Mouse (Mus musculus) brain, embryonic 14.5 days (tissue): Measurements from ENCODE around the gene Ly6g5b. TPM values are rescaled to one million over a fixed set of nuclear protein-coding genes. Genes with fewer than 3 reads are reported as not detected.

Experiments used
- DNase-seq: peaks from one replicate; pipeline ENCODE4 v3.0.0-alpha.2; 2011; ENCODE audit warnings: low read depth
- CTCF ChIP-seq: fragments of 200-500 bp; IDR thresholded peaks from 2 replicates; pipeline ENCODE4 v1.5.1; 2012; ENCODE audit warnings: inconsistent platforms, mild to moderate bottlenecking, moderate library complexity, borderline replicate concordance; ENCODE audit not compliant: insufficient read depth, insufficient read length; ENCODE audit errors: extremely low read depth
- POLR2A ChIP-seq: fragments of 200-500 bp; IDR thresholded peaks from 2 replicates; pipeline ENCODE4 v1.6.1; 2012; ENCODE audit warnings: mild to moderate bottlenecking, inconsistent platforms, borderline replicate concordance; ENCODE audit not compliant: poor library complexity, insufficient read depth, insufficient read length, severe bottlenecking; ENCODE audit errors: extremely low read depth
- polyA plus RNA-seq: library from polyadenylated mRNA; depleted of rRNA; stranded (reverse); fragments of >200 nt; gene quantifications from 2 replicates; pipeline ENCODE4 v1.2.3, GENCODE M21; 2012; rRNA removed

Gene Ly6g5b
- polyA plus RNA-seq, 1 experiment: 3.1 TPM

DNA sequence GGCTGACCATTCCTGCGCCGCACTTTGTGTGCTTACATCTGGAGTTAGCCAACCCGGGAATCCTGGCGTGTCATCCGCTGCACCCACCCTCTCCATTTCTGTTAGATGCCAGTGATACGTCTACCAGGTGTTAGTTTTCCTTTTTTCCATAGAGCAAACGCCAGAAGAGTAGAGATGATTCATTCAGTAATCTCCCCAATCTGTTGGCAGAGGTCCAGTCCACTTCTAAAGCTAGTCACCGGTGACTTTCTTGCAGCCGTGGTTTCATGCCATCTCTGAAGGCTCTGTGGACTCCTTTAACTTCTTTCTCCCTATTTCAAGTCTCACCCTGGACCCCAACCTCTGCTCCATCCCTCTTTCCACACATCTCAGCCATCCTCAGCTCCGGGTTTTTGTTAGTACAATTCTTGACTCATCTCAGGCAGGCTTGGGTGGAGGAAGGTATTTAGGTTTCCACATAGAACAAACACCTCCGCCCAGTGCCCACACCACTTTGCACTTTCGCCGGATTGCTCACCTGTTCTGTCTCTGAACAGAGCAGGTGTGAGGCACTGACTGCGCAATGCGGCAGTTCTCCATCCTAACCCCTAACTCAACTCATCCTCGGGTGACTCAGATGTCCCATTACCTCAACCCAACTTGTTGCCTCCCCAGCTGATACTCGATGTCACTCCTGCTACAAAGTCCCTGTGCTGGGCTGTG, 46.9 kb downstream of the Ly6g5b start:
- DNase-seq: no peak
- no peak for TF ChIP-seq CTCF
- TF ChIP-seq POLR2A: no peak

DNA sequence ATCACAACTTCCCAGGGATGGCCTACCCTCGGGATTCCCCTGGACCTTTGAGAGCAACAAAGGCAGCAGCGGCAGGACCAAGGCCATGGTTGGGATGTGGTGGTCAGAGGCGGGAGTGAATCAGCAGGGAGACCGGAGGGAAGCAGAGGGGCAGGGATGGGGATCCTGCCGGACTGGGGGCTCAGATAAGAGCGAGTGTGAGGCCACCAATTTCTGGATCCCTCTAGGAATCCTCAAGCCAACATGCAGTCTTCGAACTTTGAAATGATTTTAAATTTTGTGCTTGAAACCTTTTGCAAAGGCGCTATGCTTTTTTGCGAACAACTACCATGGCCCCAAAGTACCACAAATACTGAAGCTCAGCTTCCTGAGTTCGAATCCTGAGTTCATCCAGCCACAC, 49.1 kb downstream of the Ly6g5b start, which contains the start of gene Mpig6b:
Gene Mpig6b (minus strand): TSS at position 101 of the 400 bp plus-strand sequence.
- DNase-seq: no peak
- TF ChIP-seq POLR2A (no peak), CTCF (no peak)

DNA sequence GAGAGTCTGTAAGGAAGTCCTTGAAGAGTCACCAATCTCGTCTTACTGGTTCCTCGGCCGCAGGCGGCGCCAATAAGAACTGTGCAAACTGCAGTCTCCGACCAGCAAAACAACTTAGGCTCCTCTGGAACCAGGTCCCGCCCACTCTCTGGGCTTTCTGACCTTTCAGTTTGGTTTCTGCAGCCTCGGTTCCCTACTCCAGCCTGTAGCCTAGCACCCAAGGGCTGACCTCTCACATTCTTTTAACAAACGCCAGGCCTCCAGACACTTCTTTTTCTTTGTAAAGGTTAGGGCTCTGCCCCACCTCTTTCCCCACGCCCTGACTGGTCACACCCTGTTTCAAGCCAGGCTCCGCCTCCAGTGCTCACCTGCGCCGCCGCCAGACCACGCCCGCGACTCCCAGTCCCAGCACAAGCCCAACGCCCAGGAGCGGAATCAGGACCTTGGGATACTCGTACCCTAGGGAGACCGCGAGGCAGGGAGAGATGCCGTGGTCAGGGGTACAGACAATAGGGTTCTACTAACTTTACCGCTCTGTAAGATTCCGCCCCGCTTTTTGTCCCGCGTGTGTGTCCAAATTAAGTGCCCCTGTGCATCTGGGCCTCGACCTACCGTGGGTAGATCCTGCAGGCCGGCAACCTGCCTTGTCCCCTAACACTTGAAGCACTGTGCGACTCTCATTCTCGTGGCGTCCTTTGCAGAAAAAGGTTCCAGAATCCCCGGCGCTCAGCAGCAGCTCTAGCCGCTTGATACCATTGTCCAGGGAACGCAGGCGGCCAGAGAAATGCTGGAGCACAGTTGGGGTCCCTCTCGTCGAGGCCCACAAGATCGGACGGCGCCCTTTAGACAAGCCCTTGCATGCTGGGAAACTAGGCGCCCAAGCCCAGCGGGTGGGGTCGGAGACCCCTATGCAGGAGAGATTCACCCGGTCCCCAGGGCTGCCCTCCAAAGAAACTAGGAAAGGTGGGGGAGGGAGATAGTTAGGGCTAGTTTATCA, 50.0 kb downstream of the Ly6g5b start, which contains the start of gene Ly6g6c:
Gene Ly6g6c (plus strand): TSS at position 438 of the 997 bp plus-strand sequence.
- no peak for DNase-seq
- TF ChIP-seq POLR2A: no peak
- TF ChIP-seq CTCF: no peak

DNA sequence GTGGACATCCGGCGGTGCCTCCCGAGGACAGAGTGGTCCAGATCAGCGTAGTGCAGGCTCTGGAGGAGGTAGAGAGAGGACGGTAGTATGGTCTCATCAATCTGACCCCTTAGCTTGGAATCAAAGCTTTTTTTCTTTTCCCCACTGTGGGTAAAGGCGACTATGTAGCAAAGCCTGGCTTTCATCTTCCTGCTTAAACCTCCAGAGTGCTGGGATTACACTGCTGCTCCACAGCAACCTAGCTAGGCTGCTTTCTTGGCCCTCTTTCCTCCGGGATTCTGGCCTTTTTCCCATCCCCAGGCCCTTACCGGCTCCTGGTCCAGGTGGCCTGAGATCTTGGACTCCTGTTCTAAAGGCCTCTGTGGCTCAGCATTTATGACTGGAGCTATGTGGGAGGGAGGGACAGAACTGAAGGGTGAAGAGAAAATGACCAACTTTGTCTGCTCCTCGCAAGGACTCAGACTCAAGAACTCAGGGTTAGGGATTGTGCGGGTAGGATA, 50.8 kb downstream of the Ly6g5b start:
- TF ChIP-seq POLR2A (no peak), CTCF (no peak)

More for the DNA sequence above, 50.8 kb downstream of the Ly6g5b start:
- DNase-seq: no peak

Other genes with a start within 250 kb of the Ly6g5b start
- 116 and 135 TPM in 2 replicates for gene Zbtb12, start 235.9 kb downstream of the Ly6g5b start, polyA plus RNA-seq
- 0.04 TPM in 1 of 2 replicates, not detected in the other for gene Gm20547, start 233.4 kb downstream of the Ly6g5b start, polyA plus RNA-seq
- gene C2, start 217.2 kb downstream of the Ly6g5b start, polyA plus RNA-seq: 1.1 and 2.3 TPM in 2 replicates
- 350 and 361 TPM in 2 replicates for gene Ehmt2, start 217.0 kb downstream of the Ly6g5b start, polyA plus RNA-seq
- gene Slc44a4, start 201.0 kb downstream of the Ly6g5b start, polyA plus RNA-seq: 0.06 and 0.07 TPM in 2 replicates
- gene Neu1, start 184.2 kb downstream of the Ly6g5b start, polyA plus RNA-seq: 28.0 and 29.6 TPM in 2 replicates
- gene Hspa1b, start 156.2 kb downstream of the Ly6g5b start, polyA plus RNA-seq: 6.3 and 7.1 TPM in 2 replicates
- gene Gm20481, start 145.5 kb downstream of the Ly6g5b start, polyA plus RNA-seq: not detected in 2 replicates
- gene Hspa1a, start 143.3 kb downstream of the Ly6g5b start, polyA plus RNA-seq: 6.3 and 6.6 TPM in 2 replicates
- gene Hspa1l, start 142.7 kb downstream of the Ly6g5b start, polyA plus RNA-seq: 0.14 and 0.40 TPM in 2 replicates
- gene Lsm2, start 133.6 kb downstream of the Ly6g5b start, polyA plus RNA-seq: 136 and 185 TPM in 2 replicates
- 99.2 and 119 TPM in 2 replicates for gene Vars, start 114.4 kb downstream of the Ly6g5b start, polyA plus RNA-seq
- gene Vwa7, start 98.8 kb downstream of the Ly6g5b start, polyA plus RNA-seq: 0.49 and 0.71 TPM in 2 replicates
- gene Sapcd1, start 87.4 kb downstream of the Ly6g5b start, polyA plus RNA-seq: 4.0 and 6.5 TPM in 2 replicates
- 4.2 and 6.4 TPM in 2 replicates for gene Msh5, start 68.7 kb downstream of the Ly6g5b start, polyA plus RNA-seq
- 69.6 and 89.8 TPM in 2 replicates for gene Clic1, start 65.5 kb downstream of the Ly6g5b start, polyA plus RNA-seq
- 322 and 438 TPM in 2 replicates for gene Ddah2, start 56.4 kb downstream of the Ly6g5b start, polyA plus RNA-seq
- 0.42 and 0.50 TPM in 2 replicates for gene Ly6g6c, start 50.0 kb downstream of the Ly6g5b start, polyA plus RNA-seq
- 0.30 and 0.35 TPM in 2 replicates for gene Mpig6b, start 49.2 kb downstream of the Ly6g5b start, polyA plus RNA-seq
- gene Ly6g6e, start 38.5 kb downstream of the Ly6g5b start, polyA plus RNA-seq: 1.2 and 12.4 TPM in 2 replicates
- gene Ly6g6d, start 37.4 kb downstream of the Ly6g5b start, polyA plus RNA-seq: 1.8 and 2.7 TPM in 2 replicates
- 0.15 and 0.30 TPM in 2 replicates for gene Ly6g6f, start 29.8 kb downstream of the Ly6g5b start, polyA plus RNA-seq
- 91.0 and 135 TPM in 2 replicates for gene Abhd16a, start 26.2 kb downstream of the Ly6g5b start, polyA plus RNA-seq
- not detected in 2 replicates for gene Ly6g5c, start 7.1 kb downstream of the Ly6g5b start, polyA plus RNA-seq
- gene Gpank1, start 6.0 kb upstream of the Ly6g5b start, polyA plus RNA-seq: 21.4 and 25.3 TPM in 2 replicates
- 243 and 257 TPM in 2 replicates for gene Csnk2b, start 6.6 kb upstream of the Ly6g5b start, polyA plus RNA-seq
- gene D17H6S53E, start 10.9 kb upstream of the Ly6g5b start, polyA plus RNA-seq: 3.3 and 4.6 TPM in 2 replicates
- gene Apom, start 16.6 kb upstream of the Ly6g5b start, polyA plus RNA-seq: 0.93 and 1.1 TPM in 2 replicates
- gene Bag6, start 19.8 kb upstream of the Ly6g5b start, polyA plus RNA-seq: 378 and 427 TPM in 2 replicates
- gene Prrc2a, start 49.5 kb upstream of the Ly6g5b start, polyA plus RNA-seq: 367 and 409 TPM in 2 replicates
- gene Aif1, start 60.6 kb upstream of the Ly6g5b start, polyA plus RNA-seq: 1.6 and 2.2 TPM in 2 replicates
- 8.2 and 11.8 TPM in 2 replicates for gene Lst1, start 73.0 kb upstream of the Ly6g5b start, polyA plus RNA-seq
- 0.58 and 1.1 TPM in 2 replicates for gene Ltb, start 79.0 kb upstream of the Ly6g5b start, polyA plus RNA-seq
- gene Tnf, start 86.6 kb upstream of the Ly6g5b start, polyA plus RNA-seq: 0.15 and 0.21 TPM in 2 replicates
- gene Lta, start 89.9 kb upstream of the Ly6g5b start, polyA plus RNA-seq: 0.27 and 0.29 TPM in 2 replicates
- gene Gm16181, start 105.4 kb upstream of the Ly6g5b start, polyA plus RNA-seq: not detected in 2 replicates
- 72.5 and 74.9 TPM in 2 replicates for gene Atp6v1g2, start 118.2 kb upstream of the Ly6g5b start, polyA plus RNA-seq
- 13.4 and 17.3 TPM in 2 replicates for gene Nfkbil1, start 120.4 kb upstream of the Ly6g5b start, polyA plus RNA-seq
- gene Ddx39b, start 126.3 kb upstream of the Ly6g5b start, polyA plus RNA-seq: 887 and 1,110 TPM in 2 replicates
- 37.1 and 39.5 TPM in 2 replicates for gene H2-D1, start 147.3 kb upstream of the Ly6g5b start, polyA plus RNA-seq
- 0.10 TPM in 2 replicates for gene H2-Q1, start 205.0 kb upstream of the Ly6g5b start, polyA plus RNA-seq
- 0.97 and 1.4 TPM in 2 replicates for gene H2-Q2, start 226.8 kb upstream of the Ly6g5b start, polyA plus RNA-seq